Mouse (Mus musculus) urinary bladder, postnatal 36 days (tissue): ENCODE results near the gene Ccno.

Experiments
- DNase-seq, 2 experiments: peaks; one replicate each; pipeline ENCODE4 v3.0.0; 2022; ENCODE audit warnings: low spot score in 2 of 2, mixed read lengths in 1 of 2

Gene Ccno

GRCm38 (mm10) chr13:112987532-112987943 lies at the start of gene Ccno:
Ccno (plus strand) TSS chr13:112987802.
- peak; percentile 87 to 96 for DNase-seq

GRCm38 (mm10) chr13:112938130-112938529 lies 49.5 kb upstream of the Ccno start:
- DNase-seq: no peak

- DNase-seq: no peak
These were observed 45.7 kb upstream of the Ccno start for GRCm38 (mm10) chr13:112941879-112942330.

DNA sequence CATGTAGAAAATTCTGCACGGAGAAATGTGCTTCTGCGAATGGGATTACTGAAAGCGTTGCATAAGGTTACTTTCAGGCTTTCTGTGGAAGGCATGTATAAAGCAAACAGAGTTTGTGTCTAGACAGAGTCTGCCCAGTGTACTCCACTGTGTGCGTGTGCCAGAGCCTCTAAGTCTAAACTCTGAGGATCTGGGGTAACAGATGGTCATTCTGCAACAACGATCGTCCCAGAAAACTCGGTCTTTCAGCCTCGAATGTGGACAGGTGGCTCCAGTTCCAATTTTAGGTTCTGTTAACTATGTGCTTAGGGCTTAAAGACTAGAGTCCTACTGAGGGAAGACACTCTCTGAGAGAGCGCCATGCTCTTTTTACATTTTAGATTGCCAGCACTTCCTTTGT lies 42.3 kb upstream of the Ccno start:
- DNase-seq: no peak

GRCm38 (mm10) chr13:112945900-112946299 lies 41.7 kb upstream of the Ccno start:
- DNase-seq: no peak

DNA sequence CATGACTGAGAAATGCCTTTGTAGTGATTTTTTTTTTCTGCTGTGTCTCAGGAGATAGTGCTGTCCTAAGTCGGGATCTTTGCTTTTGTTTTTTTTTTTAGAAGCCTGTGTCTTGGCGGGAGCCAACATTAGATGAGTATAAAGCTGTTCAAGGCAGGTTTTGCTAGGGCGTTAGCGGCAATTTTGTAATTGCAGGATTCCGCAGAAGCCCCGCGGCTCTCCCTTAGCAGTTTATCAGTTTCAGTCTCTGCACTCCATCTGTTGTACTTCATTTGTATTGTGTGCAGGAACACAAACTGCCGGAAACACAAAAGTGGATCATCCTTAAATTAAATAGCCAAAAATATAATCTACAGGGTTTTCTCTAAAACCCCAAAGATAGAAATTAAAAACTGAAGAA lies 33.5 kb upstream of the Ccno start:
- no peak for DNase-seq

GRCm38 (mm10) chr13:112963081-112963480 lies 24.5 kb upstream of the Ccno start:
- no peak for DNase-seq

DNA sequence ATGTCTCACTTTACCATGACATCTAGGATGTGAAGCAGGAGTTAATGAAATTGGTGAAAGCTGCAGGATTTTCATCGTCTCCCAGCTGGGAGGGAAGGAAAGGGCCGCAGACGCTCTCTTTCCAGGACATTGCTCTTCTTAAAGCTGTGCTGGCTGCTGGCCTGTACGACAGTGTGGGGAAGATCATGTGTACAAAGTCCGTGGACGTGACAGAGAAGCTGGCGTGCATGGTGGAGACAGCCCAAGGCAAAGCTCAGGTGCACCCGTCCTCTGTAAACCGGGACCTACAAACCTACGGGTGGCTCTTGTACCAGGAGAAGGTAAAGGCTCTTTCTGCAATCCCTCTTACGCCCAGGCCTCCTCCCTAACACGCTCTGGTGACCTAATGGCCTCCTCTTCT lies 23.2 kb upstream of the Ccno start:
- DNase-seq: no peak

GRCm38 (mm10) chr13:112967267-112967666 lies 20.3 kb upstream of the Ccno start:
- DNase-seq: no peak

DNA sequence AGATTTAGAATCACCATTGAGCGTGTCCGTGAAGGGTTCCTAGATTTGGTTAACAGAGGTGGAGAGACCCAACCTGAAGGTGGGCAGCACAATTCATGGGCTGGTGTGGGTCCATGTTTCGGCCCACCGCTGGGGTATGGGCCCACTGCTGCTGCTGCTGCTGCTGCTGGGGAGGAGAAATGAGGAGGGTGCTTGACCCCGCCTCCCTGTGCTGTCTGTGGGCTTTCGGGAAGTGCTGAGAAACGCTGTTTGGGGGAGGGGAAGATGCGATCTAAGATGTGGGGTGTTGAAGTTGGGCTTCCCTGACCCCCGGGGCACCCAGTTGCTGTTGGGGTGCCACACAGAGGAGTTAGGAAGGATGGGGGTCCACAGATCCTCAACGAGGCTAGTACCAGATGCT lies 10.9 kb upstream of the Ccno start:
- DNase-seq: no peak

DNA sequence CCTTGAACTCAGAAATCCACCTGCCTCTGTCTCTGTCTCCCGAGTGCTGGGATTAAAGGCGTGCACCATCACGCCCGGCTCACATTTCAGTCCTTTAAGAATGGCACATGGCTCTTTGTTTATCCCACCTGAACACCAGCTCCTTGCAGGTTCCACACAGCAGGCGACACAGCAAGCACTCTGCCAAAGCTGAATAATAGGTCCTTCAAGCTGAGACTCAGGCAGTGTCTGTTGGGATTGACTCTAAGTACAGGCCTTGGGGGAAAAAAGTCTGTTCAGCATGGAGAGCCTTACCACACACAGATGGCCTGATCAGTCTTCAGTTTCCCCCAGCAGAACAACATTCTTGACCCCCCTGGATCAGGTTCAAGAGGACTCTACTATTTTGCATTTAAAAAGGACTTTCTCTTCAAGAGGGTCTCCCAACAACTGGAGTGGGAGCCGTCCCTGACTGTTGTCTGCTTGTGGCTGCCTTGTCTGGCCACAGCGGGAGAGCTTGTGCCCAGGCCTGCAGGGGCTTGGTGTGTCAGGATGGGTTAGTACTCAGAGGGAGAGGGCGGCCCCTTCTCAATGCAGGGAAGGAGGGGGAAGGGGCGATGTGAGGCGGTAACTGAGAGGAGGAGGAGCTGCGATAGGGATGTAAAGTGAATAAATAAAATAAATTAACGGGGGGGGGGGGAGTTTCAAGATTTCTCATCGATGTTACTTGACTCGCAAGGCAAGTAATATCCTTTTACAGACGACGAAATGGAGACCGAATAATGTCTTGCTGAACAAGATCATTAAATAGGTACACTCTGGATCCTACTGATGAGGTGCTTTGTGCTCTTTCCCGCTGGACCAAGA lies 1.8 kb upstream of the Ccno start:
- DNase-seq: no peak

DNA sequence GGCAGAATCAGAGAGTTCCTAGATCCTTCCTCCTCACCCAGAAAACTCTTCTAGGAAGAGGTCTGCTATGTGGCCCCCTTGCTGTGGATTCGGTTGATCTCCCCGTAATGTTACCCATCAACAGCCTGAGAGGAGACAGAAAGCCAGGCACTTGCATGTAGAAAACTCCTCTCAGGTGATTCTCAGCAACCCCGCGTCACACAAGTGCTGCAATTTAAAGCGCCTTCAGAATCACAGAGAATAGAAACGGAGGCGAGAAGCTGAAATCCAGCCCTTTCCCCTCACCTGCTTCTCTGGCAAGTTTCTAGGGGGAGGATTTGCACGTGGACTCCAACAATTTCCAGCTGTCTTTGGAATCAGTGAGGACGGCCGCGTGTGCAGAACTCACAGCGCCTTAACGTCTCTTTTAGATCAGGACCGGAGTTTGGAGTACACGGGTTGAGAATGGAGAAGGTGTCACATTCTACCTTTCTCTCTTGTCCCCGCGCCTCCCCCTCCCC lies 1.1 kb upstream of the Ccno start:
- no peak for DNase-seq

- no peak for DNase-seq
These were observed 389 bp downstream of the Ccno start for GRCm38 (mm10) chr13:112987991-112988390.

GRCm38 (mm10) chr13:112988866-112989265 lies 1.3 kb downstream of the Ccno start:
- DNase-seq: no peak

DNA sequence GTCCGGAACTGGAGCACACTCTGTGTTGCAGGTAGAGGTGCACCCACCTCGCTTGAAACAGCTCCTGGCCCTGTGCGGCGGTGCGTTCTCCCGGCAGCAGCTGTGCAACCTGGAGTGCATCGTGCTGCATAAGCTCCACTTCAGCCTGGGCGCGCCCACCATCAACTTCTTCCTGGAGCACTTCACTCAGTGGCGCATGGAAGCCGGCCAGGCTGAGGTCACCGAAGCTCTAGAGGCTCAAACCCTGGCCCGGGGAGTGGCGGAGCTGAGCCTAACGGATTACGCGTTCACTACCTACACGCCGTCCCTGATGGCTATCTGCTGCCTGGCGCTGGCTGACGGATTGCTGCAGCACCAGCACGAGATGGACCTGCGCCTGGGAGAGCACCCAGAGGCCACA lies 1.9 kb downstream of the Ccno start:
- DNase-seq: no peak

GRCm38 (mm10) chr13:112990346-112990745 lies 2.7 kb downstream of the Ccno start:
- no peak for DNase-seq

DNA sequence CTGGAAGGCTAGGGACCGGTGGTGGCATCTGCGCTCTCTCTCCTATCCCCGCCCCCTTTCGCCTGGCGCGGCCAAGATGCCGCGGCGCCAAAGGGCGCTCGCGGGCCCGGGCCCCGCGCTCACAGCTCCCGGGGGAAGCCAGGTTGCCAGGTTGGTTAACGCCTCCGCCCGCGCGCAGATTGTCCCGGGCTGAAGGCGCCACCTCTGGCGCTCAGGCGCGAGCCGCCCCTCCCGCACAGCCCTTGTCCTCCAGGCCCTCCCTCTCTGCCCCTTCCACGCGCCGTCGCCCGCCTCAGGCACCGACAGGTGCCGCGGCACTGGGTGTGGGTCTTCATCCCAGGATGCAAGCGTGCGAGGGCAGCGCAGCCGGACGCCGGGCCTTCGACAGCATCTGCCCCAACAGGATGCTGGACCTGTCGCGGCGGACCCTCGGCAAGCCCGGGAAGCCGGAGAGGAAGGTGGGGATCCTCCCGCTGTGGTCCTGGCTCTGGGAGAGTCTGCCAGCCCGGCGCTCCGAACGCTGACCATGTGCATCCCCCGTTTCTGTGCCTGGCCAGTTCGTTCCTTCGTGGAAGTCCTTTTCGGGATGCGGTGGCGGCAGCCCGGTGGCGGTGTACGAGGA lies 6.0 kb downstream of the Ccno start, which contains the start of gene Mcidas:
Mcidas (plus strand) TSS at position 315 of the 622 bp plus-strand sequence.
- no peak for DNase-seq

DNA sequence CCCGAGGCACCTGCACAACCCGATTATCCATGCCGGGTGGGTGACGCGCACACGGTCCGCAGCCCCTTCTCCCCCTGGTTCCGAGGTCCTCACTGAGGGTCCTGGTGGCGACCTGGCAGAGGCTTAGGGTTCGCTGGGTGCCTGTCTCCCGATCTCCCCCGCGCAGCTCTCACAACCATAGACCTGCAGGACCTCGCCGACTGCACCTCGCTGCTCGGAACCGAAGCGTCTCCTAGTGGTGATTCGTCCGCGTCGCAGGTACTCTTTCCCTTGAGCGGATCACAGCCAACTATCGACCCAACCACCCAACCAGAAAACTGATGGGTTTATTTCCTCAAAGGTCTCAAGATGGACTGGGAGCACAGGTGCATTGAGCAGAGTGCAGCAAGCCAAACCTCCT lies 6.6 kb downstream of the Ccno start:
- peak; percentile 52 to 65 for DNase-seq

DNA sequence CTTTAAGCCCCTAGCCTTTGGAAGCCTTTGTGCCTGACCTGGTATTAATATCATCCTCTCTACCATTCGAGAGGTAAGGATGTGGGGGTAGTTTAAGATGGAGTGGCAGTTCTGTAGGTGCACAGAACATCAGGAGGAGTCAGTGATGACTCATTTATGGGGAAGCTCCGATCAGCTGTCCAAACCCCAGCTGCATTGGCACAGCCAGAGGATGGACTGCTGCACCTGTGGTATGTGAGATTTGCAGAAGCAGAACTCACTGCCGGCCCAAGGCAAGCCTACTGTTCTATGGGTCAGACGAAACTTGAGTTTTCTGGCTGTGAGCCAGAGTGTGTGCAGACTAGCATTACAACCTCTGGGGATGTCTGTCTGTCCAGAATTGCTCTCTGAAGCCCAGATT lies 8.8 kb downstream of the Ccno start:
- no peak for DNase-seq

- DNase-seq: no peak
These were observed 9.8 kb downstream of the Ccno start for GRCm38 (mm10) chr13:112997369-112997768.

GRCm38 (mm10) chr13:112998427-112999201 lies 11.0 kb downstream of the Ccno start:
- peak in 1 of 2 experiments; percentile 46 for DNase-seq

DNA sequence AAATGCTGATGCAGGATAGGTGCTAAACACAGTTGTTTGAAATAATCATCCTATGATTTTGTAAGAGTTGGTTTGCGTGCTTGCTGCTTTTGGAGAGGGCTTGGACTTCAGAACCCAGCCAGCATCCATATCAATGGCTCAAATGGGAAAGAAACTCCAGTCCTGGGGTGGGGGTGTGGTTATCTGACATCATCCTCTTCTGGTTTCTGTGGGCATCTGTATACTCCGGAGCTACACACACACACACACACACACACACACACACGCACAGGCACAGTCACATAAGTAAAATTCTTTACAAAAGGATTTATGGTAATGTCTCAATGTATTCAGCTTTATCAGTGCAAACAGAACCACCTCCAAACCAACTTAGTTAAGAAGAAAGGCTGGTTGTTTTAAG lies 12.5 kb downstream of the Ccno start:
- no peak for DNase-seq
